Mouse (Mus musculus) myocyte (in vitro differentiated cells): ENCODE measurements around the gene Naxd. TPM values are rescaled to one million over a fixed set of nuclear protein-coding genes. Genes with fewer than 3 reads are reported as not detected.

Experiments
- H3K27me3 ChIP-seq: one replicate; pipeline ENCODE4 v1.6.1; 2011; ENCODE audit not compliant: control insufficient read depth, insufficient read depth, insufficient read length
- H3K36me3 ChIP-seq: one replicate; pipeline ENCODE4 v1.6.1; 2011; ENCODE audit not compliant: control insufficient read depth, insufficient read depth
- H3K4me2 ChIP-seq: one replicate; pipeline ENCODE4 v1.6.1; 2011; ENCODE audit warnings: low read depth, control low read depth
- H3K4me3 ChIP-seq: one replicate; pipeline ENCODE4 v1.5.1; 2011; ENCODE audit warnings: mild to moderate bottlenecking, control low read depth, moderate library complexity
- H3K79me2 ChIP-seq: one replicate; pipeline ENCODE4 v1.6.1; 2011; ENCODE audit not compliant: control insufficient read depth, insufficient read depth
- H3ac ChIP-seq: one replicate; pipeline ENCODE4 v1.6.1; 2011; ENCODE audit not compliant: control insufficient read depth, insufficient read length
- CEBPB ChIP-seq: IDR thresholded peaks from 2 replicates; pipeline ENCODE4 v1.6.1; 2011; ENCODE audit warnings: mild to moderate bottlenecking, moderate library complexity; ENCODE audit not compliant: poor library complexity, insufficient read depth, severe bottlenecking
- E2F4 ChIP-seq: IDR thresholded peaks from one replicate; pipeline ENCODE4 v1.6.1; 2011; ENCODE audit warnings: mild to moderate bottlenecking, control low read depth, moderate library complexity; ENCODE audit not compliant: insufficient read depth
- MAX ChIP-seq: IDR thresholded peaks from one replicate; pipeline ENCODE4 v1.6.1; 2011; ENCODE audit warnings: low read depth, mild to moderate bottlenecking, control low read depth
- MYOD1 ChIP-seq, 3 experiments: IDR thresholded peaks; one replicate each; pipeline ENCODE4 v1.6.1; 2011; ENCODE audit warnings: control low read depth in 2 of 3, low read depth in 2 of 3, mild to moderate bottlenecking in 2 of 3, moderate library complexity in 1 of 3; ENCODE audit not compliant: insufficient read length in 2 of 3, control insufficient read depth in 1 of 3
- MYOG ChIP-seq, 3 experiments: IDR thresholded peaks; one replicate each; pipeline ENCODE4 v1.6.1; 2011; ENCODE audit warnings: control low read depth in 2 of 3, low read depth in 2 of 3, mild to moderate bottlenecking in 2 of 3; ENCODE audit not compliant: insufficient read length in 2 of 3, control insufficient read depth in 1 of 3, insufficient read depth in 1 of 3
- POLR2A ChIP-seq: IDR thresholded peaks from one replicate; pipeline ENCODE4 v1.6.1; 2011; ENCODE audit warnings: low read depth, mild to moderate bottlenecking, control low read depth, moderate library complexity; ENCODE audit not compliant: insufficient read length
- POLR2AphosphoS2 ChIP-seq: IDR thresholded peaks from one replicate; pipeline ENCODE4 v1.6.1; 2011; ENCODE audit warnings: low read depth, control low read depth; ENCODE audit not compliant: insufficient read length
- REST ChIP-seq: IDR thresholded peaks from one replicate; pipeline ENCODE4 v1.6.1; 2011; ENCODE audit warnings: mild to moderate bottlenecking, control low read depth, moderate library complexity; ENCODE audit not compliant: insufficient read depth, insufficient read length
- SRF ChIP-seq: IDR thresholded peaks from one replicate; pipeline ENCODE4 v1.6.1; 2011; ENCODE audit warnings: low read depth; ENCODE audit not compliant: control insufficient read depth, insufficient read length
- TCF12 ChIP-seq: IDR thresholded peaks from one replicate; pipeline ENCODE4 v1.6.1; 2011; ENCODE audit warnings: mild to moderate bottlenecking, control low read depth; ENCODE audit not compliant: poor library complexity, insufficient read depth, severe bottlenecking
- TCF3 ChIP-seq: IDR thresholded peaks from one replicate; pipeline ENCODE4 v1.6.1; 2011; ENCODE audit warnings: low read depth, control low read depth; ENCODE audit not compliant: insufficient read length
- USF1 ChIP-seq: IDR thresholded peaks from one replicate; pipeline ENCODE4 v1.6.1; 2011; ENCODE audit warnings: low read depth, mild to moderate bottlenecking, control low read depth, moderate library complexity
- polyA plus RNA-seq: library from polyadenylated mRNA; unstranded; fragments of >200 nt; fragmentation: generic; extraction: Trizol; gene quantifications from one replicate; pipeline ENCODE4 v1.2.1, GENCODE M21; 2012; ENCODE audit warnings: missing spikeins

The Naxd gene
- polyA plus RNA-seq, 1 experiment: 89.2 TPM

DNA sequence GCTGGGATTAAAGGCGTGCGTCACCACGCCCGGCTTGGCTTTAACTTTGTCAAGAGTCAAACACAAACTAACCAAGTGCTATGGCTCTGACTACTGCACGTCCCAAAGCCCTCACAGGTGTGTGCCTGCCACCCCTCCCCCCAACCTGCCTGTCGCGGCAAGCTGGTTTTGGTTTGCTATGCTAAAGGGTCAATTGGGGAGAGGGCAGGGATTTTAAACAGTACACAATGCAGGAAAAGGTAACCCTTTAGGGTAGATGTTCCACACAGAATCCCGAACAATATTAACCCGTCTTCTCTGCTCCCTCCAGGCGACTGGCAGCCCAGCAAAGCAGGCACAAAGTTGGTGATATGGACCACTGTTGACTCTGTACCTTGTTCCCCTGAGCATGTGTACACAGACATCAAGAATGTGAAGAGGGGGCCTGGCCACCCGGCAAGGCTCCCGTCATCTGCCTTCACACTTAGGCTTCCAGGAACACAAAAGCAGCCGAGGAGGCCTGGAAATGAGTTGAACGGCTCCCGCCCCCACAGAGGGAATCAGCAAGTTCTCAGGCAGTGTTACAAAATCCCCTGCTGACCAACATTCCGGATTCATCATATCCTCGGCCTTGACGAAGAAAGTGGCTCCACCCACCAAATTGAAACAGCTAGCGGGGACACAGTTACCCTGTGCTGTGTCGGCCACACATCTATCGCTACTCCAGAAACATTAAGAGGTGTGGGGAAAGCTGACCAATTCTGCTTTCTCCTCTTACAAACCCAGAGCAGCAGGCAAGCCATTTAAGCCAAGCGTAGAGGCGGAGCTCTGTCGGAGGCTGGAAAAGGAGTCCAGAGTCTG is 20.7 kb upstream of the Naxd start:
- Histone ChIP-seq H3K79me2 (no peaks in the 10 kb centered on the region), H3K27me3 (peaks cover 6% of the 10 kb centered on the region), H3ac (no peak overlapping the region), H3K4me3 (peak overlapping the region; percentile 25), H3K4me2 (peak overlapping the region; percentile 93), H3K36me3 (no peaks in the 10 kb centered on the region)
- TF ChIP-seq REST (no peak), POLR2AphosphoS2 (no peak), CEBPB (no peak), MAX (no peak), E2F4 (no peak), POLR2A (no peak), SRF (no peak)

GRCm38 (mm10) chr8:11477178-11477553 is 20.1 kb upstream of the Naxd start:
- TF ChIP-seq POLR2AphosphoS2 (no peak), MYOG (IDR thresholded peaks at IDR 0.05; ENCODE audit: control insufficient read depth in 1 of 3, insufficient read depth in 1 of 3, insufficient read length in 2 of 3, low read depth in 2 of 3) (no peak), TCF3 (no peak), POLR2A (no peak), SRF (no peak), USF1 (no peak), MYOD1 (IDR thresholded peaks at IDR 0.05; ENCODE audit: control insufficient read depth in 1 of 3, insufficient read length in 2 of 3, low read depth in 2 of 3) (no peak), E2F4 (no peak), TCF12 (no peak), REST (no peak), CEBPB (no peak), MAX (no peak)
- Histone ChIP-seq H3K36me3 (no peaks in the 10 kb centered on the region), H3K4me3 (peak overlapping the region; percentile 25), H3K27me3 (peaks cover 6% of the 10 kb centered on the region), H3ac (no peak overlapping the region), H3K4me2 (peak overlapping the region; percentile 93), H3K79me2 (no peaks in the 10 kb centered on the region)

GRCm38 (mm10) chr8:11477811-11478761 is 19.2 kb upstream of the Naxd start, which contains the start of gene Rab20:
Gene Rab20 (minus strand): TSS chr8:11478710.
- Histone ChIP-seq H3K79me2 (no peaks in the 10 kb centered on the region), H3K4me3 (peak within 1 kb of the TSS; percentile 25), H3K4me2 (peak within 1 kb of the TSS; percentile 93), H3ac (no peak within 1 kb of the TSS), H3K27me3 (peaks cover 6% of the 10 kb centered on the region), H3K36me3 (no peaks in the 10 kb centered on the region)
- no peak for TF ChIP-seq MYOG (IDR thresholded peaks at IDR 0.05; ENCODE audit: control insufficient read depth in 1 of 3, insufficient read depth in 1 of 3, insufficient read length in 2 of 3, low read depth in 2 of 3)
- peak; percentile 65 for TF ChIP-seq USF1
- no peak for TF ChIP-seq POLR2A

DNA sequence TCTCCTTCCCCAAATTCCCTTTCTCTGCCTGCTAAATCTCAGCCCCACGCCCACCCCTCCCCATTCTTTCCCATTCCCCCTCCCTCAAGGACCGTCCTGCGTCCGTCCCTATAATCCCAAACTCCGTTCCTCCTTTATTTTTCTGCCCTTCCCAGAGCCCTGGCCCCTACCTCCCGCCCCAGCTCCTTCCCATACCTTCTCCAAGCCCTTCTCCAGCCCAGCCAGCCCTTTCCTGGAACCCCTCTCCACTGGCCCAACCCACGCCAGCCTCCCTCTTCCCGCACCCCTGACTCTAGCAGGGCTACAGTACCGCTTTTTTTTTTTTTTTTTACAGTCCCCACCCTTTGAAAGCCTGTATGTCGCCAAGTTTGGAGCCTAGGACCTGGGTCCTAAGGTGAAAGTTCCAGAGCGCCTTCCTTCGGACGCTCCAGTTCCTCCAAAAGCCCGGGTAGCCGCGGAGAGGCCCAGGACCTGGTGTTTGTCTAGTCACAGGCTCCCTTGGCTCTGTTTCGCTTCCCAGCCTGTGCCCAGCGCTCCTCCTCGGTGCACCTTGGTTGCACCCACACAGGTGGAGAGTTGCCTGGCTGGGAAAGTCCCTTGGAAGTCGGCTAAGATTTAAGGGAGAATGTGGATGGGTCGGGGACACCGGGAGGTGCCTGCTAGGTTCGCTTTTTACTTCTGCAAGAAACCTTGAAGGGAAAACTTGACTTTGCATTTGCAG is 18.3 kb upstream of the Naxd start:
- Histone ChIP-seq H3K27me3 (peaks cover 6% of the 10 kb centered on the region), H3K36me3 (no peaks in the 10 kb centered on the region), H3ac (no peak overlapping the region), H3K4me3 (peak overlapping the region; percentile 25), H3K4me2 (no peak overlapping the region), H3K79me2 (no peaks in the 10 kb centered on the region)
- TF ChIP-seq MYOG (IDR thresholded peaks at IDR 0.05; ENCODE audit: control insufficient read depth in 1 of 3, insufficient read depth in 1 of 3, insufficient read length in 2 of 3, low read depth in 2 of 3): no peak
- TF ChIP-seq POLR2A: no peak
- TF ChIP-seq TCF12: no peak
- TF ChIP-seq TCF3: no peak
- TF ChIP-seq SRF: no peak
- TF ChIP-seq MAX: no peak

- H3K4me2 ChIP-seq: no peak overlapping the region
These were observed 17.7 kb upstream of the Naxd start for GRCm38 (mm10) chr8:11479591-11479990.

More at GRCm38 (mm10) chr8:11479591-11479990, 17.7 kb upstream of the Naxd start:
- H3K4me3 ChIP-seq: no peak overlapping the region
- H3ac ChIP-seq: no peak overlapping the region
- H3K27me3 ChIP-seq: peaks cover 6% of the 10 kb centered on the region
- no peaks in the 10 kb centered on the region for H3K36me3 ChIP-seq
- no peak for TF ChIP-seq SRF
- TF ChIP-seq MYOG (IDR thresholded peaks at IDR 0.05; ENCODE audit: control insufficient read depth in 1 of 3, insufficient read depth in 1 of 3, insufficient read length in 2 of 3, low read depth in 2 of 3): no peak
- H3K79me2 ChIP-seq: no peaks in the 10 kb centered on the region
